Mouse (Mus musculus) midbrain, embryonic 13.5 days (tissue): Measurements from ENCODE around the gene Gtf2a1. TPM values are rescaled to one million over a fixed set of nuclear protein-coding genes. Genes with fewer than 3 reads are reported as not detected.
"Not testable (repeated sequence)": the region's sequence is repeated elsewhere in the genome, so short reads cannot be mapped to it uniquely, and the experiment has no call there.

Source experiments
- ATAC-seq: fragments of 200-750 bp; cut with Nextera tagmentation; 2 replicates; pipeline ENCODE4 v1.8.0; 2017; ENCODE audit warnings: mild to moderate bottlenecking, moderate TSS enrichment, moderate library complexity
- H3K27ac ChIP-seq: fragments of 300-500 bp; sonication (generic); 2 replicates; pipeline ENCODE4 v1.5.1; 2015; ENCODE audit warnings: inconsistent platforms, mild to moderate bottlenecking, moderate library complexity
- H3K27me3 ChIP-seq: fragments of 300-500 bp; sonication (generic); 2 replicates; pipeline ENCODE4 v1.6.1; 2015; ENCODE audit warnings: mild to moderate bottlenecking, inconsistent platforms
- H3K36me3 ChIP-seq: fragments of 300-500 bp; sonication (generic); 2 replicates; pipeline ENCODE4 v1.6.1; 2015; ENCODE audit warnings: mild to moderate bottlenecking, inconsistent platforms
- H3K4me1 ChIP-seq: fragments of 300-500 bp; sonication (generic); replicated peaks from 2 replicates; pipeline ENCODE4 v1.6.1; 2015; ENCODE audit warnings: inconsistent platforms
- H3K4me2 ChIP-seq: fragments of 300-500 bp; sonication (generic); replicated peaks from 2 replicates; pipeline ENCODE4 v1.6.1; 2015; ENCODE audit warnings: moderate library complexity, mild to moderate bottlenecking, inconsistent platforms
- H3K4me3 ChIP-seq: fragments of 300-500 bp; sonication (generic); replicated peaks from 2 replicates; pipeline ENCODE4 v1.5.1; 2015; ENCODE audit warnings: mild to moderate bottlenecking, inconsistent platforms
- H3K9ac ChIP-seq: fragments of 300-500 bp; sonication (generic); replicated peaks from 2 replicates; pipeline ENCODE4 v1.6.1; 2015; ENCODE audit warnings: mild to moderate bottlenecking, inconsistent platforms
- H3K9me3 ChIP-seq: fragments of 300-500 bp; sonication (generic); 2 replicates; pipeline ENCODE4 v1.6.1; 2016; ENCODE audit warnings: mild to moderate bottlenecking, inconsistent platforms
- WGBS: fragments of 180-500 bp; shearing (Covaris S2); methylation state at CpG from one replicate; pipeline ENCODE4 v1.1.7; 2015; 5-methylcytosine and 5-hydroxymethylcytosine counted together
- polyA plus RNA-seq: library from polyadenylated mRNA; unstranded; fragments of >200 nt; fragmentation: Nextera tagmentation; extraction: Ambion mirVana; gene quantifications from 2 replicates; pipeline ENCODE4 v1.2.1, GENCODE M21; 2015

Gene Gtf2a1
- polyA plus RNA-seq, 1 experiment from 2014 or later, result 74.6 TPM

DNA sequence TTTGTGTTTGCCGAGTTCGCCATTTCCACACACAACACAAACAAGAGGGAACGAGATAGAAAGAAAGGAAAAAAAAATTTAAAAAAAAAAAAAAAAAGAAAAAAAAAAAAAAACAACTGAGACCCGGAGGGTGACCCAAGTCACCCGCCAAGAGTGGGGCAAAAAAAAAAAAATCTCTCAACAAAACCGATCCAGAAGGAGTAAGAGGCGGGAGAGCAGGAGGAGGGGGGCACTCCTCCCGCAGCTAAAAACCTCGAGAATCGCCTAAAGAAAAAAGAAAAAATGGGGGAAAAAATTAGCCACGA is 793 bp downstream of the Gtf2a1 start:
- Histone ChIP-seq H3K27ac (peak overlapping the region; percentile 100), H3K4me2 (peak overlapping the region; percentile 60; the same call in 1 of the 2 replicates), H3K4me1 (peaks cover 28% of the 10 kb centered on the region), H3K27me3 (no peaks in the 10 kb centered on the region), H3K9me3 (no peaks in the 10 kb centered on the region), H3K36me3 (peaks cover 11% of the 10 kb centered on the region), H3K9ac (peak overlapping the region; percentile 100), H3K4me3 (peak overlapping the region; percentile 91)
- ATAC-seq, result no peak
- WGBS, result under 1% methylated on average over 11 of the region's 11 CpGs

DNA sequence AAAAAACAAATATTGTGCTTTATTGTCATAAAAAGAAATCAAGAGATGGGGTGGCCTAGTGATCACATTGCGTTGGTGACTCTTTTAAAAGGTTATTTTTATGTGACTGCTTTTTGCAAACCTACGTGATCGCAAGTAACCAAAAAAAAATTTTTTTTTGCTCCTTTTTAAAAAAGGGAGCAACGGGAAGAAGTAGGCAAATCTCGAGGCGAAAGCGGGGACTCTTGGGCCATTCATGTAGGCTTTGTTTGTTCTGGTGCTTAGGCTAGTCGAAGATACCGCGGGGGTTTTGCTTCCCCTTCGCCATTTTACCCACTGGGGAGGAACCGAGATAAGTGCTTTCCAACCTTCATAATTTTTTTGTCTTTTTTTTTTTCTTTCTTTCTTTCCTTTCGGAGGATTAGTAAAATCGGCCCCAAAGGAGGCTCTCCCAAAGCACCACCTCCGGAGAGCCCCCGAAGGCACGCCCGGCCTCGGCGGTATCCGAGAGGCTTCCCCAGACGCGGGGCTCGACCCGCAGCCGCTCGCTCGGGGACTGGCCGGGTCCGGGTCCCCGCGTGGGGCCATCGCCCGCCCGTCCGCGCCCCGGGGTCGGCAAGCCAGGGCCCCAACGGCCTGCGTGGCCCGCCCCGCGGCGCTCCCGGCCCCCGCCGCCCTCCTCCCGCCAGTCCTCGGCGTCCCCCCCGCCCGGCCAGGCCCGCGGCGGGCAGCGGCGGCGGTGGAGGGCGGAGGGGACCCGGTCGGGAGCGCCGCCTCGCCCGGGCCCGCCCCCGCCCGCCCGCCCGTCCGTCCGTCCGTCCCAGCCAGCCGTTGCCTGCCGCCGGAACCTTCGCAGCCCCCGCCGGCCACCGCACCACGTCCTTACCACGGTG is 1.4 kb downstream of the Gtf2a1 start:
- Histone ChIP-seq H3K4me2 (peak overlapping the region; percentile 60; the same call in 1 of the 2 replicates), H3K4me3 (peak overlapping the region; percentile 91), H3K36me3 (peaks cover 14% of the 10 kb centered on the region), H3K9me3 (no peaks in the 10 kb centered on the region), H3K9ac (peak overlapping the region; percentile 100), H3K27ac (peak overlapping the region; percentile 100), H3K27me3 (no peaks in the 10 kb centered on the region), H3K4me1 (peaks cover 33% of the 10 kb centered on the region)
- no peak for ATAC-seq
- under 1% methylated on average over 59 of the region's 83 CpGs for WGBS

DNA sequence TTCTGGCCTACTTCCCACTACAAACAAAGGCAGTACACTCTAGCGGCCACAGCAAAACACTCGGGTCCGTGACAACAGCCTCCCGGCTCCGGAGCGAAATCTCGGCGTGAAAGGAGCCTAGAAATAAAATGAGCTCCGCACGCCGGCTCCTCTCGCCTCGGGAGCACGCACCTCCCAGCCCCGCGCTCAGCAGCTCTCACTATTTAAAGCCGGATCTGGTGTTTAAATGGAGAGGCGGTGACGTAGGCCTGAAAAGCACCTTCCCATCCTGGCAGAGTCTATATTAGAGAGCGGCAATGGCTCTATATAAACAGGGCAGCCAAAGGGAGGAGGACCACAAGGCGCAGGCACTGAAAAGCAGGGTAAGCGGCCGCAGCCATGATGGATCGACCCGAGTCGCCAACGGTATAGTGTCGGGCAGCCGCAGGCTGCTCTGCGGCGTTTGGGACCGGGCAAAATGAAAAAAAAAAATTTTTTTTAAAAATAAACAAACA is 2.1 kb downstream of the Gtf2a1 start:
- Histone ChIP-seq H3K9ac (peak overlapping the region; percentile 100), H3K4me2 (peak overlapping the region; percentile 60), H3K27ac (peak overlapping the region; percentile 100), H3K27me3 (no peaks in the 10 kb centered on the region), H3K36me3 (peaks cover 14% of the 10 kb centered on the region), H3K9me3 (no peaks in the 10 kb centered on the region), H3K4me3 (peak overlapping the region; percentile 91), H3K4me1 (peaks cover 39% of the 10 kb centered on the region)
- under 1% methylated on average over 32 of the region's 32 CpGs for WGBS
- peak; percentile 93 for ATAC-seq

DNA sequence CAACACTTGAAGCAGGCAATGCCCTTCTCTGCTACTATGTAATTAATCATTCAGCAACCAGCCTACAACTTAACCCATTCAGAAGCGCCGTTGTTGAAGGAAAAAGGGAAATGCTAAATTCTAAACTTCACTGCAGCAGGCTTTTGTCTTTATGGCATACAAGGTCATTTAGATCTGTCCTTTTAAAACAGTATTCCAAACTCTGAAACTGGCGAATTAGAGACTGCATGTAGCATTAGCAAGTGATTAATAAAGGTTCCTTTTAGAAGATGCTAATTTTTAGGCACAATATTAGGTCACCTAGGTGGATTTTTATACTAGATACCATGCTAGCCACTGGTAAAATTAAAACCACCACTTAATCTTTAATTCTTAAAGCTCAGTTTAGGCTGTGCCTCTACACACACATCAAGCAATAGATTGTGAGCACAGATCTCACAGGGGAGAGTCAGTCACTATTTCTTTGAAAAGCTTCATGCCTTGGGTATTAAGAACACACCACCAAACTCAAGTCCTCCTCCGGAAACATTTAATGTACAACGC is 2.7 kb downstream of the Gtf2a1 start:
- Histone ChIP-seq H3K27ac (peak overlapping the region; percentile 100), H3K4me1 (peaks cover 46% of the 10 kb centered on the region), H3K4me3 (peak overlapping the region; percentile 91), H3K27me3 (no peaks in the 10 kb centered on the region), H3K36me3 (peaks cover 17% of the 10 kb centered on the region), H3K4me2 (peak overlapping the region; percentile 60), H3K9me3 (no peaks in the 10 kb centered on the region), H3K9ac (peak overlapping the region; percentile 100)
- ATAC-seq, result no peak
- WGBS, result 11% methylated on average over 5 of the region's 5 CpGs

DNA sequence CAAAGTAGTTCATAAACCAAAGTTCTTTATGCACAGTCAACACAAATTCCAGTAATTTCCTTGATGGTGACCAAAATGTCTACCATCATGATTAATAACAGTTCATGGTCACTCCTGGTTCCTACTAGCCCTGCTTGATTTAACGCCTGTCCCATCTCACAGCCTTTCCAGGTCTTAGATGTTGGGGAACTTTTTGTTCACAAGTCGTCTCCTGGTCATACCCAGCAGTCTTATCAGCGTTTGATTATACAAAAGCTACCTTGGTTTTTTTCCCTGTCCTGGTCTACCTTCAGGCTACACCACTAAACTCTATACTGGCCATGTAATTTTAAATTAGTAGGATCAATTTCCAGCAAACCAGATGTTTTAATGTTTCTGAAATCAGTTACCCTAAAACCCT is 3.2 kb downstream of the Gtf2a1 start:
- 57% methylated on average over 3 of the region's 3 CpGs for WGBS
- Histone ChIP-seq H3K27me3 (no peaks in the 10 kb centered on the region), H3K4me3 (peak overlapping the region; percentile 91), H3K4me2 (peak overlapping the region; percentile 60), H3K4me1 (peaks cover 50% of the 10 kb centered on the region), H3K9me3 (no peaks in the 10 kb centered on the region), H3K9ac (peak overlapping the region; percentile 100), H3K36me3 (peaks cover 20% of the 10 kb centered on the region), H3K27ac (0 out of 2 replicates have a peak overlapping the region, but pooled peaks have one; percentile 100)
- ATAC-seq, result no peak

DNA sequence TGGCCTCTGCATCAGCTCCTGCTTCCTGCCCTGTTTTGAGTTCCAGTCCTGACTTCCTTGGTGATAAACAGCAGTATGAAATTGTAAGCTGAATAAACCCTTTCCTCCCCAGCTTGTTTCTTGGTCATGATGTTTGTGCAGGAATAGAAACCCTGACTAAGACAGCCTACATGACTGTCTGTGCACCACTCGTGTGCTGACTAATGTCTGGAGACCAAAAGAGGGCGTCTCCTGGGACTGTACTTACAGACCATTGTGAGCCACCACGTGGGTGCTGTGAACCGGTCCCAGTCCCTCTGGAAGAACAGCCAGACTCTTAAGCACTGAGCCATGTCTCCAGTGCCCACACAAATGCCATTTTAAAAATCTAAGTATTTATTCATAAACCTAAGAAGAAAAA is 4.5 kb downstream of the Gtf2a1 start:
- not testable (repeated sequence) for H3K4me3 ChIP-seq, ATAC-seq, H3K9ac ChIP-seq, H3K27me3 ChIP-seq, H3K4me2 ChIP-seq, H3K27ac ChIP-seq, H3K9me3 ChIP-seq
- H3K36me3 ChIP-seq, result peaks cover 21% of the 10 kb centered on the region
- H3K4me1 ChIP-seq, result peaks cover 43% of the 10 kb centered on the region
- WGBS, result 94% methylated on average over 4 of the region's 4 CpGs

DNA sequence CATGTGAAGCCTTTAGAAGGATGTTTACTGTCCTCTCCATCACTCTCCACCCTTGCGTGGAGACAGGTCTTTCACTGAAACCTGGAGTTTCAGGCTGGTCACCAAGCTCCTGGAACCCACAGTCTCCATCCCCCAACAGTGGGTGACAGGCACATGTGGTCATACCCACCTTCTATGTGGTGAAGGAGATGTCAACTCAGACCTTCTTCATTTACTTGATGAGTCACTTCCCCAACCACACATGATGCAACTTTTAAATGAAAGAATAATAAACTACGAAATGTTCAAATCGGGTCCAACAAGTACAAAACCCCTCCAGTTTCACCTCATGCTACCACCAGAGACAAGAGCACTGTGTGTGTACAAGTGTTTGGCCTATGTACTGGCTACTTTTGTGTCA is 5.1 kb downstream of the Gtf2a1 start:
- Histone ChIP-seq H3K4me3 (no peak overlapping the region), H3K9me3 (no peaks in the 10 kb centered on the region), H3K9ac (no peak overlapping the region), H3K36me3 (peaks cover 26% of the 10 kb centered on the region), H3K4me2 (no peak overlapping the region), H3K27ac (no peak overlapping the region), H3K4me1 (peaks cover 39% of the 10 kb centered on the region), H3K27me3 (no peaks in the 10 kb centered on the region)
- WGBS, result 95% methylated on average over 3 of the region's 3 CpGs
- no peak for ATAC-seq

DNA sequence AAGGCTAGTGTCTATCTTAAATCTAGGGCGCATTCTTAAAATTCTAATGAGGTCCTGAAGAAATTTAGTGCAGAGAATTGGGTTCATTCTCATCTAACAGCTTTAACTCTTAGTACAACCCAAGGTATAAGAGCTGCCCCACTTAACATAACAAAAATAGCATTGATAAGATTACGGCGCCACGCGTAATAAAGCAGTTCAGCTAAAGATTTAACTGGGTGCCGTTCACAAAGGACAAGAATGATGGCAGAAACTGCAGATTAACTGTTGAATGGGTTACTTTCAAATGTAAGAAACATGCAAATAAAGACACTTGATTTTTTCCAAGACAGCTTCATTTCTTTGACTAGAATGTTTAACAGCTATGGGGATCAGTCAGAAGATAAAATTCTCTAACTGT is 6.9 kb downstream of the Gtf2a1 start:
- Histone ChIP-seq H3K36me3 (peaks cover 34% of the 10 kb centered on the region), H3K9ac (0 out of 2 replicates have a peak overlapping the region, but pooled peaks have one; percentile 1), H3K4me2 (peak overlapping the region; percentile 35; the same call in 1 of the 2 replicates), H3K4me3 (no peak overlapping the region), H3K9me3 (no peaks in the 10 kb centered on the region), H3K27me3 (no peaks in the 10 kb centered on the region), H3K4me1 (peaks cover 39% of the 10 kb centered on the region), H3K27ac (no peak overlapping the region)
- no peak for ATAC-seq
- WGBS, result 25% methylated on average over 6 of the region's 6 CpGs

DNA sequence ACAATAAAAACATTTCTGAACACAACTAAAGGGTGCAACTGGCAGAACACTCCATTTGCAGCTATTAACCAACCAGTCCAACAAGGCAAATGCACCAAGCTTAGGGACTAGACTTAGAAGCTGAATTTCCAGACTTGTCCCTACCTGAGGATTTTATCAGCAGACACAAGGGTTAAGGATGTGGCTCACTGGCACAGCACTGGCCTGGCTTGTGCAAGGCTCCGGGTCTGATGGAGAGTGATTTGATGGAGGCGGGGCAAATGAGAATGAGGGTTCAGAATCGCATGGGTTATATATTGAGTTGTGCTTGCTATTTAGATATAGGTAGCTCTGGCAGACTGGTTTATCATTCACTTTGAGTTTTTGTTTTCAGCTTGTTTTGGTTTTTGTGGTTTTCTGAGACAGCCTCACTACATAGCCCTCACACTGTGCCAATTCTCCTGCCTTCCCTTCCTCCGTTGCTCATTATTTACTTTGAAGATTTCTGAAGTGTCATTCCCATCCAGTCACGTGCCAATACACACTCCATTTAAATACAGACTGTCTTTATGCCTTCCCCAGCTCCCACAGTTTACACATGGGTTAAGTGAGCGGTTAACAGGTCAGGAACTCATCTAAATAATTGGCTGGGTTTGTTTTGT is 7.8 kb downstream of the Gtf2a1 start:
- no peak overlapping the region for H3K27ac ChIP-seq
- peak; percentile 62 for ATAC-seq
- 75% methylated on average over 6 of the region's 6 CpGs for WGBS
- no peaks in the 10 kb centered on the region for H3K9me3 ChIP-seq
- peaks cover 39% of the 10 kb centered on the region for H3K36me3 ChIP-seq
- no peaks in the 10 kb centered on the region for H3K27me3 ChIP-seq
- H3K9ac ChIP-seq, result no peak overlapping the region
- H3K4me2 ChIP-seq, result no peak overlapping the region
- H3K4me3 ChIP-seq, result no peak overlapping the region
- peaks cover 38% of the 10 kb centered on the region for H3K4me1 ChIP-seq

DNA sequence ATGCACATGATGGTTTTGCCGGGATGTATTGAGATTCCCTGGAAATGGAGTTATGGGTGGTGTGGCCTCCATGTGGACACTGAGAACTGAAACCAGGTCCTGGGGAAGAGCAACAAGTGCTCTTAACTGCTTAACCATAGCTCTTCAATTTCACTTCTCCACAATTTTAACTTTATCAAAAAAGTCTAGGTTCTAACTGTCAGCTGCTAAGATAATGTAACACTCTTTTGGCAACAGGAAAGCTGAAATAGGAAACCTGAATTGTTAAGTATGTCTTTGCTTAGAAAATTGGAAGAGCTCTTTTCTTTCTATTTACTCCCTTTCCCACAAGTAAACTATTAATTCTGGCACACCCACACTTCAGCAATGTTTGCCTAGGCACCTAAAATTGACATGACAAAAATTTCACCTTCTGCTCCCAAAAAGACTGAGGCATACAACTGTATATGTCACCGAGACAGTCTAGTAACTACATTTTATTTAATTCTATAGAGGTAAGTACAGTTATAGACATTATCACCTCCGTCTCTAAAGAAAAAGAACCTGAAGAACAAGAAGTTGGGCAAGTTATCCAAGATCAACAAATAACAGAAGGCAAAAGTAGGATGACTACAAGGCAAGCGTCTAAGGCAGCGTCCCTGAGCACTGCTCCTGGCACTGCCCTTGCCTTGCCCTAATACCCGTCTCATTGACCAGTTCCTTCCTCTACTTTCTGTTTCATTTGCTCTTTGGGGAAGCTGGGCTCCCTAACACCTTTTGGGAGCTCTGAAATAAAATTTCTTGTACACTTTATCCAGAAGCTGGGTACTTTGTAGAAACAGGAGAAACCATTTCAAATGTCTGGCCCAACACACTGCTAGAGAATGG is 8.8 kb downstream of the Gtf2a1 start:
- no peaks in the 10 kb centered on the region for H3K27me3 ChIP-seq
- H3K27ac ChIP-seq, result no peak overlapping the region
- H3K4me3 ChIP-seq, result no peak overlapping the region
- peaks cover 30% of the 10 kb centered on the region for H3K4me1 ChIP-seq
- no peak overlapping the region for H3K4me2 ChIP-seq
- ATAC-seq, result no peak
- H3K9ac ChIP-seq, result no peak overlapping the region
- H3K9me3 ChIP-seq, result no peaks in the 10 kb centered on the region
- peaks cover 45% of the 10 kb centered on the region for H3K36me3 ChIP-seq
- whole genome bisulfite sequencing, result 96% methylated on average over 6 of the region's 6 CpGs

DNA sequence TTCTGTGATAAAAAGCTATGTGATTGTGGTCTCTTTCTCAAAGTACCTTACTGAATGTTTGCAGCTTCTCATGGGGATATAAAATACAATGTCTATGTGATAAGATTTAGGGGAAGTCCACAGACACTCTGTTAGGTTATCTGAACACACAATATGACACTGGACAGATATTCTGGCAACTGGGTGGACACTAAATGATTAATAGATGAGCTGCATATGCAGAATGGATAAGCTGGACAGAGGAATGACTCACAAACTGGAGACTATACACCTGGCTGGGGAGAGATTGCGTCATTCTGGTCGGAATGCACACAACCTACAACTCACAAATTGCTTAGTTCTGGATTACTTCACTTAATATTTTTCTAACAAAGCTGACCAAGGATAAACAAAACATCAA is 10.6 kb downstream of the Gtf2a1 start:
- H3K9me3 ChIP-seq, result no peaks in the 10 kb centered on the region
- H3K27me3 ChIP-seq, result no peaks in the 10 kb centered on the region
- H3K4me3 ChIP-seq, result no peak overlapping the region
- H3K27ac ChIP-seq, result no peak overlapping the region
- no peak overlapping the region for H3K9ac ChIP-seq
- 97% methylated on average over 2 of the region's 2 CpGs for WGBS
- H3K4me2 ChIP-seq, result no peak overlapping the region
- peaks cover 43% of the 10 kb centered on the region for H3K36me3 ChIP-seq
- no peak for ATAC-seq
- H3K4me1 ChIP-seq, result peaks cover 24% of the 10 kb centered on the region
